Mouse (Mus musculus) brain, embryonic 14.5 days (tissue): ENCODE measurements at regions not wholly inside any gene's neighbourhood (a gene's known extent, or its start where the extent isn't known, plus 50 kb on each side); places are given as distances from the start of the nearest gene placed in this dataset.
"Not testable (repeated sequence)": the region's sequence is repeated elsewhere in the genome, so short reads cannot be mapped to it uniquely, and the experiment has no call there.

Experiments
- CTCF ChIP-seq: fragments of 200-500 bp; IDR thresholded peaks from 2 replicates; pipeline ENCODE4 v1.5.1; 2012; ENCODE audit warnings: inconsistent platforms, mild to moderate bottlenecking, moderate library complexity, borderline replicate concordance; ENCODE audit not compliant: insufficient read depth, insufficient read length; ENCODE audit errors: extremely low read depth
- POLR2A ChIP-seq: fragments of 200-500 bp; IDR thresholded peaks from 2 replicates; pipeline ENCODE4 v1.6.1; 2012; ENCODE audit warnings: mild to moderate bottlenecking, inconsistent platforms, borderline replicate concordance; ENCODE audit not compliant: poor library complexity, insufficient read depth, insufficient read length, severe bottlenecking; ENCODE audit errors: extremely low read depth

DNA sequence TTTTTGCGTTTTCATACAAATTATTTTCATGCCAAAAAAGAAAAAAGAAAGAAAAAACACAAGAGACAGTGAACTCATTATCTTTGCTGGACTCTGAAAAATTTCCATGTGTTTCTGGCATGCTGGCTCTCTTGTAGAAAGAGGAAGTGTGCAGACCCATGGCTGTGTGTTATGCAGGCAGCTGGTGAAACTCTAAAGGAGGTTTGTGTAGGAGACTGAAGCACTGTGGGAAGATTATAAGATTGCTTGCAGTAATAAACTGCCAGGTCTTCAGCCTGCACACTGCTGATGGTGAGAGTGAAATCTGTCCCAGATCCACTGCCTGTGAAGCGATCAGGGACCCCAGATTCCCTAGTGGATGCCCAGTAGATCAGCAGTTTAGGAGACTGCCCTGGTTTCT, 477.4 kb downstream of the Rpia start:
- not testable (repeated sequence) for TF ChIP-seq CTCF, POLR2A
